Mouse (Mus musculus) monocyte, adult 2 months (primary cell): ENCODE measurements around the gene Gm11639.

ENCODE experiments used
- DNase-seq, 2 experiments: peaks; one replicate each; pipeline ENCODE4 v3.0.0; 2022; ENCODE audit warnings: low spot score in 2 of 2, low read depth in 1 of 2

Gene Gm11639

GRCm38 (mm10) chr11:105152017-105152300 lies 466.5 kb downstream of the Gm11639 start:
- DNase-seq, result no peak

- DNase-seq, result no peak
Observed at GRCm38 (mm10) chr11:105152357-105152899, 466.9 kb downstream of the Gm11639 start.

- no peak for DNase-seq
Observed at GRCm38 (mm10) chr11:105153068-105153833, 467.7 kb downstream of the Gm11639 start.

GRCm38 (mm10) chr11:105155915-105156314 lies 470.4 kb downstream of the Gm11639 start:
- DNase-seq, result no peak

GRCm38 (mm10) chr11:105156748-105157267 lies 471.3 kb downstream of the Gm11639 start:
- no peak for DNase-seq

- no peak for DNase-seq
Observed at GRCm38 (mm10) chr11:105158047-105158446, 472.5 kb downstream of the Gm11639 start.

GRCm38 (mm10) chr11:105159673-105160360 lies 474.3 kb downstream of the Gm11639 start:
- DNase-seq, result no peak

GRCm38 (mm10) chr11:105161411-105161810 lies 475.9 kb downstream of the Gm11639 start:
- no peak for DNase-seq

- no peak for DNase-seq
Observed at GRCm38 (mm10) chr11:105164516-105165510, 479.3 kb downstream of the Gm11639 start.

GRCm38 (mm10) chr11:105166780-105167179 lies 481.3 kb downstream of the Gm11639 start:
- DNase-seq, result no peak
